Mouse (Mus musculus) urinary bladder, postnatal 14 days (tissue): Measurements from ENCODE around the gene Pgs1.

Experiments used
- DNase-seq: peaks from one replicate; pipeline ENCODE4 v3.0.0; 2021; ENCODE audit warnings: low spot score

Gene Pgs1

GRCm38 (mm10) chr11:118003176-118003575, 17.1 kb downstream of the Pgs1 start:
- no peak for DNase-seq

- DNase-seq: no peak
Observed at GRCm38 (mm10) chr11:118003718-118004117, 17.6 kb downstream of the Pgs1 start.

GRCm38 (mm10) chr11:118004217-118004616, 18.1 kb downstream of the Pgs1 start:
- no peak for DNase-seq

- peak; percentile 45 for DNase-seq
Observed at GRCm38 (mm10) chr11:118007460-118008143, 21.5 kb downstream of the Pgs1 start.

GRCm38 (mm10) chr11:118008144-118008805, 22.2 kb downstream of the Pgs1 start:
- no peak for DNase-seq

GRCm38 (mm10) chr11:118008843-118009242, 22.8 kb downstream of the Pgs1 start:
- DNase-seq: no peak

GRCm38 (mm10) chr11:118009865-118010571, 23.9 kb downstream of the Pgs1 start:
- no peak for DNase-seq

GRCm38 (mm10) chr11:118012595-118012994, 26.5 kb downstream of the Pgs1 start:
- DNase-seq: no peak

- no peak for DNase-seq
Observed at GRCm38 (mm10) chr11:118013339-118013738, 27.2 kb downstream of the Pgs1 start.

- DNase-seq: no peak
Observed at GRCm38 (mm10) chr11:118014391-118014995, 28.4 kb downstream of the Pgs1 start.

GRCm38 (mm10) chr11:118015381-118016145, 29.5 kb downstream of the Pgs1 start:
- no peak for DNase-seq

- no peak for DNase-seq
Observed at GRCm38 (mm10) chr11:118018328-118018727, 32.2 kb downstream of the Pgs1 start.

GRCm38 (mm10) chr11:118021806-118022205, 35.7 kb downstream of the Pgs1 start:
- DNase-seq: peak; percentile 79

- no peak for DNase-seq
Observed at GRCm38 (mm10) chr11:118023475-118023874, 37.4 kb downstream of the Pgs1 start.

GRCm38 (mm10) chr11:118024111-118024510, 38.0 kb downstream of the Pgs1 start:
- no peak for DNase-seq

- DNase-seq: peak; percentile 32
Observed at GRCm38 (mm10) chr11:118029170-118029569, 43.1 kb downstream of the Pgs1 start.

GRCm38 (mm10) chr11:118031134-118031533, 45.0 kb downstream of the Pgs1 start:
- DNase-seq: no peak

GRCm38 (mm10) chr11:118034395-118034794, 48.3 kb downstream of the Pgs1 start:
- DNase-seq: no peak

GRCm38 (mm10) chr11:118035068-118035467, 49.0 kb downstream of the Pgs1 start:
- no peak for DNase-seq

GRCm38 (mm10) chr11:118042791-118043190, 56.7 kb downstream of the Pgs1 start:
- no peak for DNase-seq

- DNase-seq: peak; percentile 57
Observed at GRCm38 (mm10) chr11:118043293-118043907, 57.3 kb downstream of the Pgs1 start.
